Mouse (Mus musculus): ENCODE measurements around the gene Gm42372.

DNA sequence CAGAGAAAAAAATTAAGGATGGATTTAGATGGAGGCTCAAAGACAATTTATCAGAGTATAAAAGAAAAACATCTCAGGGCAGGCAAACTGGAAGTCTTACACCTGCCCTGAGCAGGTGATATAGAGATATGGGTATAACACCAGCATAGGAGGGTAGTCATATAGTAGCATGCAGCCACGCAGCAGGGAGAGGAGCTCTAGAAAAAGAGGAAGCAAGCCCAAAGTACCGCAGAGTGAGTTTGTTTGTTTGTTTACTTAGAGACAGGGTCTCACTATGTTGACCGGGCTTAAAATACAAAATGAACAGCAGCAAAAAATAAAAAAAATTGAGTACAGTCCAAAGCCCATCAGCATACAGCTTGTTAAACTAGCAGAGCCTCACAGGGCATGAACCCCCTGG is 11.7 kb upstream of the Gm42372 start:
- TF ChIP-seq POLR2A (IDR thresholded peaks at IDR 0.05; ENCODE audit: low read depth, low read length): no peak
- TF ChIP-seq CTCF (IDR thresholded peaks at IDR 0.05; ENCODE audit: extremely low read depth, insufficient read depth, insufficient read length, insufficient replicate concordance): no peak

Data from spleen, adult 2 months (tissue).